Mouse (Mus musculus) E14TG2a.4 (cell line): ENCODE results near the gene Rsph14.

Source experiments
- CTCF ChIP-seq: conservative IDR thresholded peaks from 2 replicates; pipeline ENCODE4 v1.5.1; 2014; ENCODE audit warnings: low read length
- NANOG ChIP-seq: IDR thresholded peaks from 2 replicates; pipeline ENCODE4 v1.6.1; 2014; ENCODE audit warnings: borderline replicate concordance, low read length, mixed read lengths
- POU5F1 ChIP-seq: IDR thresholded peaks from 2 replicates; pipeline ENCODE4 v1.6.1; 2014; ENCODE audit warnings: low read length, borderline replicate concordance

- no peak for TF ChIP-seq CTCF
- no peak for TF ChIP-seq NANOG
- no peak for TF ChIP-seq POU5F1
These were observed 79.4 kb downstream of the Rsph14 start for GRCm38 (mm10) chr10:74952830-74953443.
